Mouse (Mus musculus): ENCODE measurements around the gene Hoxb2.

Hoxb2 gene

DNA sequence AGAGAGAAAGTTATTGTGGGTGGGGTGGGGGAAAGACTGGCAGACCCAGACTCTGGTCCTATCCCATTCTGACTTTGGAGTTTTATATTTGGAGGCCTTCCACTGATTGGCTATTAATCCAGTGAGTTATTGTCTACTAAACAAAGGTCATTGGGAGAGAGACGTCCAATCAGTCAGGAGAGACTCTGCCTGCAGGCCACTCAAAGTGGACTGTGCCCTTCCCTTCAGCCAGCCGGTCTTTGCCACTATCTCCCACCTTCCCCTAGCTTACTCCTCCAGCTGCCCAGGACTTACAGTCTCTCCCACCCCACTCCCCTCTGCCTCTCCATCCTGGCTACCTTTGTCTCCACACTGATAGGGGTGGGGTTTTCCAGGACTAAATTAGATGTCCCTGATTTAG lies 13.7 kb upstream of the Hoxb2 start:
- no peak for DNase-seq (ENCODE audit: low spot score)

DNA sequence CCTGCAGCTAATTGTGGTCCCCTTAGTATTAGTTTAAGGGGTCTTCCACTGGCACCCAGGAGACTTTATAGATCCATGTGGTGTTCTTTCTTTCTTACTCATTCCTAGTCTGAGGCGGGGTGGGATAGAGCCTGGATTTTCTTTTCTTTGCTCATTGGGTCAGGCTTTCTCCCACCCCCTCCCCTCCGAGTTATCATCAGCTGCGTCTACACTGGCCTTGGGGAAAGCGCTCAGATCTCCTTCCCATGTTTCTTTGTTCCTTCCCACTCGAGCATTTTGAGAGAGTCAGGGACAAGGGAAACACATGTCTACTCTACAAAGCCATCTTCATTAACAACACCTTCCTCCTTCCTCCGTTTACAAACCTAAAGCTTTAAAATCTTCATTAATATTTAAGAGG lies 13.3 kb upstream of the Hoxb2 start:
- DNase-seq (ENCODE audit: low spot score), result no peak

DNA sequence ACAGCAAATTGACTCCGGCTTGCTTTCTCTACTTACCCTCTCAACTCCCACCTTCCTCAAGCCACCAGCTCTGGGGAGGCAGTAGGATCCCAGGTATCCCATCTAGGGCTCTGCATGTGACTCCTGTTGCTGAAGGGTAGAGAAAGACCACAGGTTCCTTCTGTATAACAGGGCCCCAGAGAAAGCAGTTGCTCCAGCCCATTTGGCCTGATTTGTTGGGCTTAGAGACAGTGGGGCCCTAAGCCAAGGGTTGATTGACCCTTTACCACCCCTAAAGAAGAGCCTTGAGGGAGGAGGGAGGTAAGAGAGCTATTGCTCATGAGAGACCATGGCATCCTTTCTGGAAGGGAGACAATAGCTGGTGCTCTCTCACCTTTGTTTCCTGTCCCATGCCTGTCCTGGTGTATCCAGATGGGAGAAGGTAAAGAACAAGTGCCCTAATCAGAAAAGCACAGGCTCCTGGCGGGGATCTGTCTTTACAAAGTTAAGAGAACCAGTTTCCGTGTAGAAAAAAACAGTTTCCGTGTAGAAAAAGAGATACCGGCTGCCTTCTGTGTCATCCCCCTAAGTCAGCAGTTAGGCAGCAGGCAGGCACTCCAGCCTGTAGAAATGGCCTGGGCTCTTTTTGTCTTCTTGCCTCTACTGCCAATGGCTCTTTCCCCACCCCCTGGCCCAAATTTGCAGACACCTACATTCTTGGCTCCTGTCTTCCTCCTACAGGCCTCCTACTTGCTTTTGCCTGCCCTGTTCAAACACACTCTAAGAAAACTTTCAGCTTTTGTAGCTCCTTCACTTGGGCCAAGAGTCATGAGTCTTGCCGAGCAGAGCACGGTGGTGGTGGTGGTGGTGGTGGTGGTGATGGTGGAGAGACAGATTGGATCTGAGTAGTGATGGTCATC lies 11.1 kb upstream of the Hoxb2 start:
- DNase-seq (ENCODE audit: low spot score), result no peak

DNA sequence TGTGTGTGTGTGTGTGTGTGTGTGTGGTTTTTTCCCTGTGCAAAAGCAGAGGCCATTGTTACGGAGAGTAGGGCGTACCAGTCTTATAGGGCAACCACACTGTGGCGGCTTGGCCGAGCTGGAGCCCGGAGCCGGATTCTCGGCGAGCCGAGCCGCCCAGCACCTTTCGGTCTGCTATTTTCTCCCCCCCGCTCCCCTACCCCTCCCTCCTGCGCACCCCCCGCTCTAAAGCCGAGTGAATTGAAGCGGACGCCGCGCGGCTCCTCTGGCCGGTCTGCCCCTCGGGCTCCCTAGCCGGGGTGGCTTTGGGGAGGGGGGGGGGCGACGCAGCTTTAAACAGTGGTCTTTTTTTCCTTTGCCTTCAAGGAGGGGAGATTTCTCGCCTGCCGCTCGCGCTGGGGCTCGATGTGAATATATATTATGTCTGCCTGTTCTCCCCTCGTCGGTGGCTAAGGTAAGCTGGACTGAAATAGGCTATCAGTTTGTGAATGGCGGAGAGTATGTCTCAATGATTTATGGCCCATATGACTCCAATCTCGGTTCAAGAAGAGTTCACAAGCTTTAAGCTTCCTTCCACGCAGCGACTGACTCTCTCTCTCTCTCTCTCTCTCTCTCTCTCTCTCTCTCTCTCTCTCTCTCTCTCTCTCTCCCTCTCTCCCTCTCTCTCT lies 9.5 kb upstream of the Hoxb2 start:
- DNase-seq (ENCODE audit: low spot score), result peak; percentile 90

- peak; percentile 68 for DNase-seq (ENCODE audit: low spot score)
Observed at GRCm38 (mm10) chr11:96341701-96342575, 8.4 kb upstream of the Hoxb2 start.

GRCm38 (mm10) chr11:96342576-96342930 lies 7.8 kb upstream of the Hoxb2 start:
- no peak for DNase-seq (ENCODE audit: low spot score)

GRCm38 (mm10) chr11:96343206-96343745 lies 7.0 kb upstream of the Hoxb2 start:
- DNase-seq (ENCODE audit: low spot score), result no peak

- peak; percentile 71 for DNase-seq (ENCODE audit: low spot score)
Observed at GRCm38 (mm10) chr11:96344061-96344877, 6.1 kb upstream of the Hoxb2 start.

GRCm38 (mm10) chr11:96344878-96345159 lies 5.5 kb upstream of the Hoxb2 start:
- DNase-seq (ENCODE audit: low spot score), result no peak

- DNase-seq (ENCODE audit: low spot score), result no peak
Observed at GRCm38 (mm10) chr11:96345220-96345892, 5.0 kb upstream of the Hoxb2 start.

DNA sequence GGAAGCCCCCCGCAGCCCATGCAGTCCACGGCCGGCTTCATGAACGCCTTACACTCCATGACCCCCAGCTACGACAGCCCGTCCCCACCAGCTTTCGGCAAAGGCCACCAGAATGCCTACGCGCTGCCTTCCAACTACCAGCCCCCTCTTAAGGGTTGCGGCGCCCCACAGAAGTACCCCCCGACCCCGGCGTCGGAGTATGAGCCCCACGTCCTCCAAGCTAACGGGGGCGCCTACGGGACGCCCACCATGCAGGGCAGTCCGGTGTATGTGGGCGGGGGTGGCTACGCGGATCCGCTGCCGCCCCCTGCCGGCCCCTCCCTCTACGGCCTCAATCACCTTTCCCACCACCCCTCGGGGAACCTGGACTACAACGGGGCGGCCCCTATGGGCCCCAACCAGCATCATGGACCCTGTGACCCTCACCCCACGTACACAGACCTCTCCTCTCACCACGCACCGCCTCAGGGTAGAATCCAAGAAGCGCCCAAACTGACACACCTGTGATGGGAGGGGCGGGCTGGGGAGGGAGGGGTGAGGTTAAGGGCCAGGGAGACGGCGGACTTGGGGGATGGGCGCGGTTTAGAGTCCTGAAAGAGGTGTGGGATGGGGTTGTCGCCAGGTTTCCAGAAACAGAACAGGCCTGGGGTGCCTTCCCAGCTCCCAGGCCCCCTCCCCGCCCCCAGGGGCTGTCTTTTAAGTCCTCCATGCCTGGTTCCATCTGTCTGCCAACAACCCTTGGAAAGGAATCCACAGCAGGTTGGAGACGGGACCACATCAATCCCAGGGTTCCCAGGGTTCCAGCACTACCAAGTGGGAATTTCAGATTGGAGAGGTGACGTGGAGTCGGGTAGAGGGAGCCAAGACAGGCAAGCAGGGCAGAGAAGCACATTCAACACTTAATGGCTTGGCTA lies 4.2 kb upstream of the Hoxb2 start:
- DNase-seq (ENCODE audit: low spot score), result no peak

DNA sequence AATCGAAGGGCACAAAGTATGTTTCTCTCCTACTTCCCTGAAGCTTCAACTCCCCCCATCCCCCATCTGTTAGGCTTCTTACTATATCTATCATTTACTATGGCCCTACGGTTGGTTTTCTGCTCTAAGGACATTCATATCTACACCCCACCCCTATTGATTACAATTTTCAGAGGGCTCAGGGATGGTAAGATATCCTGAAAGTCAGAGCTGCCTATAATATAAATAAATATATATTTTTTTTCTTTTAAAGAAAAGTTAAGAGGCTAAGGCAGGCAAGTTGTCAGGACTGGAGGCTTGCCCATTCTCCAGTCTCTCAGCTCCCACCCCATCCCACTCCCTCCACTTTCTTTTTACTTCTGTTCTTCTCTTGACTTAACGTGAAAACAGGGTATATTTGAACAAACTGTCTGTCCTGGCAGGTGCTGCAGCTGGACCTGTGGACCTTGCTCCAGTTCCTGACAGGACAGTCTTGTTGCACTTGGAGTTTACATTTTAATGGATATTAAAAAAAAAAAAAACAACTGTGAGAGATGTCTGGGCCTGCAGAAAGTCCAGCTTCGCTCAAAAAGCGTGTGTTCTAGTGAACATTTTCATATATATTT lies 3.3 kb upstream of the Hoxb2 start:
- no peak for DNase-seq (ENCODE audit: low spot score)

- DNase-seq (ENCODE audit: low spot score), result no peak
Observed at GRCm38 (mm10) chr11:96347717-96348116, 2.6 kb upstream of the Hoxb2 start.

DNA sequence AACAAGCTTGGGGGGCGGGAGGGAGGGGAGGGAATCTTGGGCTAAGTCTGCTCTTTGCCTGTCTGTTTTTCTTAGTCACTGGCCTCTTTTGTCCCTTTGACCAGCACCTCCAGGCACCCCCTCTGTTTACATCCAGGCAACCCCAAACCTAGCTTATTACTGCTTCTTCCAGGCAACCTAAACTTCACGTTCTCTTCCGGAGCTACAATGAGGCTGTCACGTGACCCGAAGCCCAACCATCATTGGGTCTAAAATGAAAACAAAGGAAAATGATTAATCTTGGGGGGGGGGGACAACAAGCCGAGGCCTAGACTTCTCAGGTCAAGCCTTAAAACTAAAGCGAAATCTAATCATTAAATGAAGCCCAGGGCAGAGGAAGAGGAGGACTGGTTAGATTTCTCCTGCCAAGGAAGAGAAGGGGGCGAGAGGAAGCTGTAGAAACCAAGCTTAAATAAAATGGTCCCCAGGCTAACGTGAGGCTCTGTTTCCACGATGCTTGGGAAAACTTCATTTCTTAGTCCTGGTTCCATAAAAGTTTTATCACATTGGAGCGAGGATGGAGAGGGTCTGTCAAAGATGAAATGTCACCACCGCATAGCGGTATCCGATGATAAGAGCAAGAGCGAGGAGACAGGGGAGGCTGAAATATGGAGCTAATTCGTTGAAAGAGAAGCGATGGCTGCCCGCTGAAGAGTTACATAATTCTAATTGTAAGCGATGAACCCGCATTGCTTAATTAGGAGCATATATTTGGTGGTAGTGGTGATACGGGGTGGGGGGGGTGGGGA lies 2.0 kb upstream of the Hoxb2 start:
- DNase-seq (ENCODE audit: low spot score), result peak; percentile 81

- DNase-seq (ENCODE audit: low spot score), result no peak
Observed at GRCm38 (mm10) chr11:96348988-96349387, 1.3 kb upstream of the Hoxb2 start.

DNA sequence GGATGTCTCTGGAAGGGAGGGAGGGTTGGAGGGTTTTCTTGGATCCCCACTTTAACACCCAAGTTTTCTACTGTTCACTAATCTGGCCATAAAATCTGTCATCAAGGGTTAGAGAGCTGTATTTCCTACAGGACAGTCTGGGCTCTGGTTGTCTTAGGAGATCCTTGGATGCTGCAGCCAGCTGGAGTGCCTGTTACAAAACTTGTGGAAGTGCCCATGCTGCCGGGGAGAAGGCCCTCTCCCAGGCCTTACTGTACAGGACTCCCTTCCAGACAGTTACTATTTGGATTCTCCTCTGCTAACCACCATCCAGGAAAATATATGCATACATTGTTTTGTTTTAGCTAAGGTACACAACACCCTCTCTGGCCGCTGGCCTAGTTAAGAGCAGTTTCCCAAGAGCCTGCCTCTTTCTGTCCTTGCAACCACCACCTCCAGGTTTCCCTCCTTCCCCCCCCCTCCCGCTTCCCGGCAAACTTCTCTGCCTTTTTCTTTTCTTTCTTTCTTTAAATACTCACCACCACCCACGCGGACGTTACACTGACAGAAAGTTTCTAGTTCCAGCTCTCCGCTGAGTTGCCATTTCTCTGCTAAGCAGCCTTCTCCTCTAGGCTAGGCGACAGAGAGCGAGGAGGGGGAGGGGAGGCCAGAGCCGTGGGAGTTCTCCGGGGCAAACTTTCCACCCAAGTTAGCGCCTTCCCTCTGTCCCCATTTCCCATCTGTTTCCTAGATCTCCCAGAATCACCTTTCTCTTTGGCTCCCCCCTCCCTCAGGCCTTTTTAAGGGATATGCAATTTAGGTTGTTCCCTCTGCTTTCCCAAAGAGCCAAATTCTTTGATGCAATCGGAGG lies 609 bp upstream of the Hoxb2 start:
- peak; percentile 78 for DNase-seq (ENCODE audit: low spot score)

DNA sequence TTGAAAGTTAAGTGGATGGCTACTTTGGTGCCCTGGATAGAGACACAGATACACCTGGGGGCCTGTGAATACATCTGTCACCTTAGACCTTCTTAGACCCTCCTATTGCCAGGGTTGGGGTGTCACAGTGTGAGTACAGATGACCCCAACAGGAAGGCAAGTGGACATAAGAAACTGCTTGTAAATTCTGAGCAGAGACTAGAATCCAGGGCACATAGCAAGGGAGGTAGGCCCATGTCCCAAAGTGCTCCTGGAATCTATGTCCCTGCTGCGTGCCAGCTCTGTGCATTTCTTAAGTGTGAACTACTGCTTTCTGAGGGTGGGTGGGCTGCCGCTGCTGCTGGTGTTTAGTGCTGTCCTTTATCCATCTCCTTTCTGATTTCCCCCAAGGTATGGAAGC lies 466 bp downstream of the Hoxb2 start:
- DNase-seq (ENCODE audit: low spot score), result peak; percentile 41

GRCm38 (mm10) chr11:96351312-96351711 lies 987 bp downstream of the Hoxb2 start:
- DNase-seq (ENCODE audit: low spot score), result peak; percentile 74
